Comparison of ENCODE assay signal across 9 mouse cellular contexts in the genomic region with DNA sequence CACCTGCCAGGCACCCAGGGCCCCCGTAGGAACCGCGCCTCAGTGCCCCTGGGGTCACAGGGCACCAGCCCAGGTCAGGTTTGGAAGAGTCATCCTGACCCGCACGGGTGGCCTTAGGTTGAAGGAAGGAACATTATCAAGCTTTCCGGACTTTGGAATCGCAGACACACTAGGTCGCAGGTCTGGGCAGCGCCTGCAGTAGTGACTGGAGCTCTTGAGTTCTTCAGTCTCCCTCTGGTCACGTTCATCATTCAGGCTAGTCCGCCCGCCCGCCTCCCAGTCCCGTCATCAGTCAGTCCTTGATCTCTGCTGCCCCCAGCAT. TPM values are rescaled to one million over a fixed set of nuclear protein-coding genes. Genes with fewer than 3 reads are reported as not detected.
DNase-seq lines count a peak whose midpoint lies in the region; ATAC-seq lines count a peak whose summit lies in the region.
"Had no signal": no experiment of that assay in that cellular context is flagged by ENCODE, and none has a peak within 500 bp of the region (broad histone marks: within the 10 kb centered on the region; RNA-seq: fewer than 3 reads in every experiment).

No protein-coding gene starts in this region.

- peak overlapping the region; percentile 48 for H3K4me3 ChIP-seq in heart, embryonic 15.5 days
- H3K4me3 ChIP-seq in intestine, embryonic 15.5 days (replicated peaks) = peak overlapping the region; percentile 35
- H3K4me3 ChIP-seq in midbrain, embryonic 12.5 days = peak overlapping the region; percentile 28

- H3K9ac ChIP-seq in heart, embryonic 15.5 days = peak overlapping the region; percentile 48; the same call in 1 of the 2 replicates
- H3K9ac ChIP-seq in intestine, embryonic 15.5 days = peak overlapping the region; percentile 47
- no peak overlapping the region; the same call in 1 of the 2 replicates for H3K9ac ChIP-seq in midbrain, embryonic 12.5 days (replicated peaks)

- peaks cover 3% of the 10 kb centered on the region; the same call in 1 of the 2 replicates for H3K27me3 ChIP-seq in heart, embryonic 15.5 days
- no peaks in the 10 kb centered on the region for H3K27me3 ChIP-seq in intestine, embryonic 15.5 days (replicated peaks)
- peaks cover 38% of the 10 kb centered on the region for H3K27me3 ChIP-seq in midbrain, embryonic 12.5 days

- 4% methylated on average over 14 of the region's 14 CpGs for WGBS in heart, embryonic 15.5 days
- 6% methylated on average over 14 of the region's 14 CpGs for WGBS in intestine, embryonic 15.5 days
- WGBS in midbrain, embryonic 12.5 days = 13% methylated on average over 14 of the region's 14 CpGs

- no peaks in the 10 kb centered on the region for H3K9me3 ChIP-seq in heart, embryonic 15.5 days (replicated peaks)
- H3K9me3 ChIP-seq in intestine, embryonic 15.5 days = no peaks in the 10 kb centered on the region
- H3K9me3 ChIP-seq in midbrain, embryonic 12.5 days = no peaks in the 10 kb centered on the region

- no peak overlapping the region for H3K27ac ChIP-seq in heart, embryonic 15.5 days
- peak overlapping the region; percentile 67 for H3K27ac ChIP-seq in intestine, embryonic 15.5 days
- H3K27ac ChIP-seq in midbrain, embryonic 12.5 days (replicated peaks) = no peak overlapping the region

- no peak for DNase-seq in heart, postnatal 14 days
- peak; percentile 48 for DNase-seq in embryo, embryonic 11 days
- DNase-seq in retina, postnatal 1 day = no peak
- DNase-seq in T-cell, adult 2 months (ENCODE audit: low spot score) = no peak

- H3K36me3 ChIP-seq in heart, embryonic 15.5 days = no peaks in the 10 kb centered on the region
- H3K36me3 ChIP-seq in intestine, embryonic 15.5 days = no peaks in the 10 kb centered on the region
- no peaks in the 10 kb centered on the region for H3K36me3 ChIP-seq in midbrain, embryonic 12.5 days

- peak overlapping the region; percentile 91 for H3K4me2 ChIP-seq in heart, embryonic 15.5 days
- H3K4me2 ChIP-seq in intestine, embryonic 15.5 days (replicated peaks) = peak overlapping the region; percentile 80
- H3K4me2 ChIP-seq in midbrain, embryonic 12.5 days (replicated peaks) = peak overlapping the region; percentile 54

- peaks cover 20% of the 10 kb centered on the region for H3K4me1 ChIP-seq in heart, embryonic 15.5 days (replicated peaks)
- peaks cover 28% of the 10 kb centered on the region for H3K4me1 ChIP-seq in intestine, embryonic 15.5 days (replicated peaks)
- H3K4me1 ChIP-seq in midbrain, embryonic 12.5 days = peaks cover 20% of the 10 kb centered on the region

- ATAC-seq in heart, embryonic 15.5 days (replicated peaks; ENCODE audit: insufficient number of reproducible peaks, insufficient read depth, low FRiP score, low read depth) = no peak
- peak; percentile 70 for ATAC-seq in intestine, embryonic 15.5 days
- no peak for ATAC-seq in midbrain, embryonic 12.5 days (ENCODE audit: low FRiP score, low read depth)
- no peak for ATAC-seq in frontal cortex, adult (ENCODE audit: low TSS enrichment)

- intact Hi-C loops in heart, postnatal 14 days (cut with DNase I) = no loop called here

RNA-seq across cellular contexts. Expression of gene Papln, which starts 0.6 kb away (rescaled TPM):
- polyA plus RNA-seq in heart, embryonic 15.5 days (2015; fragmentation: Nextera tagmentation; extraction: Ambion mirVana) = 0.69 and 1.0 TPM in 2 replicates
- 10 to 100 TPM; 21.8 to 24.8 TPM for total RNA-seq in heart, postnatal 14 days (2021)
- polyA plus RNA-seq in intestine, embryonic 15.5 days (2015; fragmentation: Nextera tagmentation; extraction: Ambion mirVana) = 3.6 and 3.7 TPM in 2 replicates
- polyA plus RNA-seq in midbrain, embryonic 12.5 days (2016; fragmentation: Nextera tagmentation; extraction: Ambion mirVana) = 0.05 and 0.07 TPM in 2 replicates
- total RNA-seq: hematopoietic stem cell, adult 5-6 weeks had no signal
